Mouse (Mus musculus): ENCODE measurements around the gene Senp5. TPM values are rescaled to one million over a fixed set of nuclear protein-coding genes. Genes with fewer than 3 reads are reported as not detected.

Senp5 gene
- polyA plus RNA-seq, 1 experiment from 2014 or later: 3.7 TPM

GRCm38 (mm10) chr16:32004731-32005130 lies 1.6 kb upstream of the Senp5 start:
- H3K9ac ChIP-seq (replicated peaks): no peak overlapping the region
- H3K4me2 ChIP-seq (ENCODE audit: low read depth, low read length): no peak overlapping the region
- 93% methylated on average over 3 of the region's 3 CpGs for WGBS (ENCODE audit: insufficient replicate concordance)
- H3K4me1 ChIP-seq (ENCODE audit: insufficient read depth): peaks cover 15% of the 10 kb centered on the region
- no peaks in the 10 kb centered on the region for H3K9me3 ChIP-seq (ENCODE audit: low read length)
- no peak for TF ChIP-seq CTCF (IDR thresholded peaks at IDR 0.05; ENCODE audit: low read depth)
- no peak for TF ChIP-seq EP300 (IDR thresholded peaks at IDR 0.05; ENCODE audit: low read depth)
- H3K36me3 ChIP-seq (replicated peaks; ENCODE audit: insufficient read depth, low read length): no peaks in the 10 kb centered on the region
- no peak overlapping the region for H3K4me3 ChIP-seq (ENCODE audit: low read depth, low read length)
- H3K27ac ChIP-seq (ENCODE audit: low read depth): no peak overlapping the region
- H3K27me3 ChIP-seq (ENCODE audit: insufficient read depth, low read length): no peaks in the 10 kb centered on the region
- ATAC-seq (no peak), DNase-seq (no peak)

DNA sequence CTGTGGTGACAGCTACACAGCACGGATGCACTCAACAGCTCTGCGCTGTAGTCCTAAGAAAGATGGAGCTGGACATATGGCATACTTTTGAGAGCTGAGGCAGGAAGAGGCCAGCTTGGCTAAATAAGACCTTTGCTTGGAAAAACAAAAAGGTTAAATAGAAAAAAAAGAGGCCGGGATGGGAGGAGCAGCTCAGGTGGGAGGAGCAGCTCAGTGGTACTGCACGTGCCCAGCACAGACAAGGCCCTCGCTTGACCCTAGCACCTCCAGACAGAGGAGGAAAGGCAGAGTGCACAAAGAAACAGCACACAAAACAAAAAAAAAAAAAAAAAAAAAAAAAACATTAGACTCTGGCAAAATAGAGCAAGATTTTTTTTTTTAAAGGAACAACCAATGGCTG lies 6.7 kb downstream of the Senp5 start:
- WGBS (ENCODE audit: insufficient replicate concordance): 72% methylated on average over 5 of the region's 5 CpGs

GRCm38 (mm10) chr16:31993946-31994345 lies 9.1 kb downstream of the Senp5 start:
- no peak for DNase-seq
- TF ChIP-seq EP300 (IDR thresholded peaks at IDR 0.05; ENCODE audit: low read depth) (no peak), CTCF (IDR thresholded peaks at IDR 0.05; ENCODE audit: low read depth) (no peak)

More for the DNA sequence above, 6.7 kb downstream of the Senp5 start:
- no peak overlapping the region for H3K4me2 ChIP-seq (ENCODE audit: low read depth, low read length)
- no peak overlapping the region for H3K27ac ChIP-seq (ENCODE audit: low read depth)
- H3K9ac ChIP-seq (replicated peaks): no peak overlapping the region
- no peak overlapping the region for H3K4me3 ChIP-seq (ENCODE audit: low read depth, low read length)
- TF ChIP-seq EP300 (IDR thresholded peaks at IDR 0.05; ENCODE audit: low read depth) (no peak), CTCF (IDR thresholded peaks at IDR 0.05; ENCODE audit: low read depth) (no peak)
- H3K36me3 ChIP-seq (replicated peaks; ENCODE audit: insufficient read depth, low read length): peaks cover 4% of the 10 kb centered on the region; the same call in 1 of the 2 replicates
- H3K9me3 ChIP-seq (ENCODE audit: low read length): no peaks in the 10 kb centered on the region
- no peaks in the 10 kb centered on the region for H3K27me3 ChIP-seq (ENCODE audit: insufficient read depth, low read length)
- ATAC-seq (no peak), DNase-seq (no peak)
- peaks cover 7% of the 10 kb centered on the region; the same call in 1 of the 2 replicates for H3K4me1 ChIP-seq (ENCODE audit: insufficient read depth)

DNA sequence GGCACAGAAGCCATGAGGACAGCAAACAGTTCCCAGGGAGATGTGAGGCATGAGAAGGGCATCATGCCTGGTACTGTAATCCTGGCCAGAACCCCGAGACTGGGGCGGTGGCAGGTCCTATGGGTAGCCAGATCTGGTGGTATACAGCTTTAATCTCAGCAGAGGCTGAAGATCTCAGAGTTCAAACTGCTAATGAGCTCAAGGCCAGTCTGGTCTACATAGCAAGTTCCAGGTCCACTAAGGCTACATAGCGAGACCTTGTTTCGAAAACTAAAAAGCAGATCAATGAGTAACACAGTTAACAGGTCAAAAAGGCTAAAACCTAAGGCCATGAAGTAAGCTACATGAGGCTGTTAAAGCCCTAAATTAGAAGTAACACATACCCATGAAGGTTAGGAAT lies 9.9 kb downstream of the Senp5 start:
- TF ChIP-seq CTCF (IDR thresholded peaks at IDR 0.05; ENCODE audit: low read depth) (no peak), EP300 (IDR thresholded peaks at IDR 0.05; ENCODE audit: low read depth) (no peak)
- Histone ChIP-seq H3K9ac (replicated peaks) (no peak overlapping the region), H3K4me2 (ENCODE audit: low read depth, low read length) (no peak overlapping the region), H3K4me1 (ENCODE audit: insufficient read depth) (0 out of 2 replicates have a peak, but pooled peaks cover 6% of the 10 kb centered on the region), H3K27me3 (ENCODE audit: insufficient read depth, low read length) (no peaks in the 10 kb centered on the region), H3K4me3 (ENCODE audit: low read depth, low read length) (no peak overlapping the region), H3K9me3 (ENCODE audit: low read length) (no peaks in the 10 kb centered on the region), H3K36me3 (replicated peaks; ENCODE audit: insufficient read depth, low read length) (peaks cover 22% of the 10 kb centered on the region), H3K27ac (ENCODE audit: low read depth) (peak overlapping the region; percentile 82)
- DNase-seq (no peak), ATAC-seq (peak; percentile 67)
- 84% methylated on average over 4 of the region's 4 CpGs for WGBS (ENCODE audit: insufficient replicate concordance)

More at GRCm38 (mm10) chr16:31993946-31994345, 9.1 kb downstream of the Senp5 start:
- no peak overlapping the region for H3K9ac ChIP-seq (replicated peaks)
- 0 out of 2 replicates have a peak, but pooled peaks cover 6% of the 10 kb centered on the region for H3K4me1 ChIP-seq (ENCODE audit: insufficient read depth)
- H3K27me3 ChIP-seq (ENCODE audit: insufficient read depth, low read length): no peaks in the 10 kb centered on the region
- no peak overlapping the region for H3K4me2 ChIP-seq (ENCODE audit: low read depth, low read length)
- no peak overlapping the region for H3K4me3 ChIP-seq (ENCODE audit: low read depth, low read length)
- peaks cover 16% of the 10 kb centered on the region for H3K36me3 ChIP-seq (replicated peaks; ENCODE audit: insufficient read depth, low read length)
- no peak overlapping the region for H3K27ac ChIP-seq (ENCODE audit: low read depth)
- H3K9me3 ChIP-seq (ENCODE audit: low read length): no peaks in the 10 kb centered on the region
- ATAC-seq: no peak

- Histone ChIP-seq H3K36me3 (replicated peaks; ENCODE audit: insufficient read depth, low read length) (peaks cover 24% of the 10 kb centered on the region), H3K4me1 (ENCODE audit: insufficient read depth) (0 out of 2 replicates have a peak, but pooled peaks cover 6% of the 10 kb centered on the region), H3K27ac (ENCODE audit: low read depth) (no peak overlapping the region), H3K4me3 (ENCODE audit: low read depth, low read length) (no peak overlapping the region), H3K9me3 (ENCODE audit: low read length) (no peaks in the 10 kb centered on the region), H3K4me2 (ENCODE audit: low read depth, low read length) (no peak overlapping the region), H3K9ac (replicated peaks) (no peak overlapping the region), H3K27me3 (ENCODE audit: insufficient read depth, low read length) (no peaks in the 10 kb centered on the region)
- no peak for DNase-seq
- no peak for ATAC-seq
- TF ChIP-seq EP300 (IDR thresholded peaks at IDR 0.05; ENCODE audit: low read depth) (no peak), CTCF (IDR thresholded peaks at IDR 0.05; ENCODE audit: low read depth) (peak; percentile 41)
- 72% methylated on average over 1 of the region's 1 CpGs for WGBS (ENCODE audit: insufficient replicate concordance)
Observed at GRCm38 (mm10) chr16:31992039-31992438, 11.0 kb downstream of the Senp5 start.

GRCm38 (mm10) chr16:31980946-31981345 lies 22.1 kb downstream of the Senp5 start:
- H3K36me3 ChIP-seq (replicated peaks; ENCODE audit: insufficient read depth, low read length): peaks cover 24% of the 10 kb centered on the region
- WGBS (ENCODE audit: insufficient replicate concordance): 84% methylated on average over 5 of the region's 5 CpGs
- H3K9ac ChIP-seq (replicated peaks): no peak overlapping the region
- ATAC-seq (no peak), DNase-seq (no peak)
- H3K4me3 ChIP-seq (ENCODE audit: low read depth, low read length): no peak overlapping the region
- no peaks in the 10 kb centered on the region for H3K9me3 ChIP-seq (ENCODE audit: low read length)
- no peak overlapping the region for H3K27ac ChIP-seq (ENCODE audit: low read depth)
- no peaks in the 10 kb centered on the region for H3K27me3 ChIP-seq (ENCODE audit: insufficient read depth, low read length)
- no peaks in the 10 kb centered on the region for H3K4me1 ChIP-seq (ENCODE audit: insufficient read depth)
- H3K4me2 ChIP-seq (ENCODE audit: low read depth, low read length): no peak overlapping the region
- TF ChIP-seq CTCF (IDR thresholded peaks at IDR 0.05; ENCODE audit: low read depth) (peak; percentile 19; the same call in 1 of the 2 replicates), EP300 (IDR thresholded peaks at IDR 0.05; ENCODE audit: low read depth) (no peak)

- DNase-seq: no peak
- peaks cover 30% of the 10 kb centered on the region for H3K36me3 ChIP-seq (replicated peaks; ENCODE audit: insufficient read depth, low read length)
- TF ChIP-seq CTCF (IDR thresholded peaks at IDR 0.05; ENCODE audit: low read depth): no peak
- TF ChIP-seq EP300 (IDR thresholded peaks at IDR 0.05; ENCODE audit: low read depth): no peak
- H3K9ac ChIP-seq (replicated peaks): no peak overlapping the region
- no peak overlapping the region for H3K4me3 ChIP-seq (ENCODE audit: low read depth, low read length)
- no peak overlapping the region for H3K4me2 ChIP-seq (ENCODE audit: low read depth, low read length)
- WGBS (ENCODE audit: insufficient replicate concordance): 87% methylated on average over 3 of the region's 3 CpGs
- no peak overlapping the region for H3K27ac ChIP-seq (ENCODE audit: low read depth)
- H3K9me3 ChIP-seq (ENCODE audit: low read length): no peaks in the 10 kb centered on the region
- no peaks in the 10 kb centered on the region for H3K27me3 ChIP-seq (ENCODE audit: insufficient read depth, low read length)
- no peak for ATAC-seq
- no peaks in the 10 kb centered on the region for H3K4me1 ChIP-seq (ENCODE audit: insufficient read depth)
Observed at GRCm38 (mm10) chr16:31979501-31979900, 23.6 kb downstream of the Senp5 start.

All from liver, postnatal 0 days (tissue).